Mouse (Mus musculus): ENCODE results near the gene Tgif1. TPM values are rescaled to one million over a fixed set of nuclear protein-coding genes. Genes with fewer than 3 reads are reported as not detected.
A peak's percentile ranks its signal among the peaks of the same experiment; 100 is the strongest.

The Tgif1 gene
- polyA plus RNA-seq, 1 experiment from 2014 or later = 58.9 TPM

GRCm38 (mm10) chr17:70864645-70865044 is 11.3 kb upstream of the Tgif1 start:
- H3K4me2 ChIP-seq (replicated peaks) = no peak overlapping the region
- H3K4me3 ChIP-seq = no peak overlapping the region
- H3K9me3 ChIP-seq = no peaks in the 10 kb centered on the region
- H3K9ac ChIP-seq (replicated peaks) = no peak overlapping the region
- no peaks in the 10 kb centered on the region for H3K4me1 ChIP-seq
- 0 out of 2 replicates have a peak, but pooled peaks cover 4% of the 10 kb centered on the region for H3K36me3 ChIP-seq
- WGBS = 83% methylated on average over 3 of the region's 3 CpGs
- H3K27ac ChIP-seq (replicated peaks) = no peak overlapping the region
- H3K27me3 ChIP-seq = no peaks in the 10 kb centered on the region
- ATAC-seq (ENCODE audit: low FRiP score, low read depth) = no peak

- Histone ChIP-seq H3K27me3 (no peaks in the 10 kb centered on the region), H3K4me3 (no peak overlapping the region), H3K36me3 (0 out of 2 replicates have a peak, but pooled peaks cover 4% of the 10 kb centered on the region)
Measured at GRCm38 (mm10) chr17:70864117-70864516, 10.8 kb upstream of the Tgif1 start.

GRCm38 (mm10) chr17:70858814-70859213 is 5.5 kb upstream of the Tgif1 start:
- no peak for ATAC-seq (ENCODE audit: low FRiP score, low read depth)
- no peak overlapping the region for H3K27ac ChIP-seq (replicated peaks)
- 0 out of 2 replicates have a peak, but pooled peaks cover 4% of the 10 kb centered on the region for H3K4me1 ChIP-seq
- H3K4me3 ChIP-seq = no peak overlapping the region
- H3K36me3 ChIP-seq = 0 out of 2 replicates have a peak, but pooled peaks cover 4% of the 10 kb centered on the region
- 88% methylated on average over 4 of the region's 4 CpGs for WGBS
- no peak overlapping the region for H3K4me2 ChIP-seq (replicated peaks)
- H3K27me3 ChIP-seq = peaks cover 6% of the 10 kb centered on the region; the same call in 1 of the 2 replicates
- H3K9me3 ChIP-seq = no peaks in the 10 kb centered on the region
- no peak overlapping the region for H3K9ac ChIP-seq (replicated peaks)

More at GRCm38 (mm10) chr17:70864117-70864516, 10.8 kb upstream of the Tgif1 start:
- Histone ChIP-seq H3K27ac (replicated peaks) (no peak overlapping the region), H3K4me1 (no peaks in the 10 kb centered on the region), H3K9ac (replicated peaks) (no peak overlapping the region), H3K9me3 (no peaks in the 10 kb centered on the region), H3K4me2 (replicated peaks) (no peak overlapping the region)
- 96% methylated on average over 8 of the region's 8 CpGs for WGBS
- no peak for ATAC-seq (ENCODE audit: low FRiP score, low read depth)

- Histone ChIP-seq H3K27ac (replicated peaks) (no peak overlapping the region), H3K4me2 (replicated peaks) (no peak overlapping the region), H3K27me3 (peaks cover 6% of the 10 kb centered on the region; the same call in 1 of the 2 replicates), H3K9me3 (no peaks in the 10 kb centered on the region), H3K4me1 (0 out of 2 replicates have a peak, but pooled peaks cover 4% of the 10 kb centered on the region), H3K4me3 (no peak overlapping the region), H3K36me3 (no peaks in the 10 kb centered on the region), H3K9ac (replicated peaks) (no peak overlapping the region)
- 87% methylated on average over 12 of the region's 12 CpGs for WGBS
- ATAC-seq (ENCODE audit: low FRiP score, low read depth) = no peak
Measured at GRCm38 (mm10) chr17:70856871-70857415, 3.6 kb upstream of the Tgif1 start.

- Histone ChIP-seq H3K27ac (replicated peaks) (0 out of 2 replicates have a peak overlapping the region, but pooled peaks have one; percentile 89), H3K9me3 (no peaks in the 10 kb centered on the region), H3K4me2 (replicated peaks) (peak overlapping the region; percentile 90), H3K27me3 (peaks cover 17% of the 10 kb centered on the region; the same call in 1 of the 2 replicates), H3K4me3 (peak overlapping the region; percentile 70), H3K4me1 (peaks cover 22% of the 10 kb centered on the region; the same call in 1 of the 2 replicates), H3K36me3 (no peaks in the 10 kb centered on the region), H3K9ac (replicated peaks) (peak overlapping the region; percentile 90; the same call in 1 of the 2 replicates)
- no peak for ATAC-seq (ENCODE audit: low FRiP score, low read depth)
- 23% methylated on average over 6 of the region's 6 CpGs for WGBS
Measured at GRCm38 (mm10) chr17:70854021-70854420, 675 bp upstream of the Tgif1 start.

GRCm38 (mm10) chr17:70852686-70853386 is 510 bp downstream of the Tgif1 start:
- peak overlapping the region; percentile 90 for H3K9ac ChIP-seq (replicated peaks)
- H3K36me3 ChIP-seq = no peaks in the 10 kb centered on the region
- H3K9me3 ChIP-seq = no peaks in the 10 kb centered on the region
- H3K4me1 ChIP-seq = peaks cover 33% of the 10 kb centered on the region
- under 1% methylated on average over 51 of the region's 51 CpGs for WGBS
- peak overlapping the region; percentile 89 for H3K27ac ChIP-seq (replicated peaks)
- ATAC-seq (ENCODE audit: low FRiP score, low read depth) = peak; percentile 55
- H3K4me2 ChIP-seq (replicated peaks) = peak overlapping the region; percentile 90
- peak overlapping the region; percentile 70 for H3K4me3 ChIP-seq
- peaks cover 17% of the 10 kb centered on the region; the same call in 1 of the 2 replicates for H3K27me3 ChIP-seq

GRCm38 (mm10) chr17:70852011-70852685 is 1.2 kb downstream of the Tgif1 start:
- Histone ChIP-seq H3K27me3 (peaks cover 17% of the 10 kb centered on the region; the same call in 1 of the 2 replicates), H3K4me2 (replicated peaks) (peak overlapping the region; percentile 90), H3K9me3 (no peaks in the 10 kb centered on the region), H3K36me3 (no peaks in the 10 kb centered on the region), H3K4me3 (peak overlapping the region; percentile 70), H3K4me1 (peaks cover 37% of the 10 kb centered on the region), H3K27ac (replicated peaks) (peak overlapping the region; percentile 91), H3K9ac (replicated peaks) (peak overlapping the region; percentile 90)
- WGBS = under 1% methylated on average over 29 of the region's 29 CpGs
- ATAC-seq (ENCODE audit: low FRiP score, low read depth) = no peak

GRCm38 (mm10) chr17:70850996-70851991 is 2.1 kb downstream of the Tgif1 start:
- H3K4me3 ChIP-seq = peak overlapping the region; percentile 70
- peaks cover 37% of the 10 kb centered on the region for H3K4me1 ChIP-seq
- WGBS = under 1% methylated on average over 50 of the region's 54 CpGs
- peak overlapping the region; percentile 91 for H3K27ac ChIP-seq (replicated peaks)
- peak; percentile 55 for ATAC-seq (ENCODE audit: low FRiP score, low read depth)
- peak overlapping the region; percentile 90 for H3K4me2 ChIP-seq (replicated peaks)
- H3K27me3 ChIP-seq = peaks cover 17% of the 10 kb centered on the region; the same call in 1 of the 2 replicates
- H3K36me3 ChIP-seq = 0 out of 2 replicates have a peak, but pooled peaks cover under 1% of the 10 kb centered on the region
- peak overlapping the region; percentile 73 for H3K9ac ChIP-seq (replicated peaks)
- H3K9me3 ChIP-seq = no peaks in the 10 kb centered on the region

- Histone ChIP-seq H3K4me3 (peak overlapping the region; percentile 70), H3K4me2 (replicated peaks) (peak overlapping the region; percentile 90), H3K9me3 (no peaks in the 10 kb centered on the region), H3K4me1 (peaks cover 37% of the 10 kb centered on the region), H3K27ac (replicated peaks) (peak overlapping the region; percentile 91), H3K27me3 (peaks cover 17% of the 10 kb centered on the region; the same call in 1 of the 2 replicates), H3K9ac (replicated peaks) (peak overlapping the region; percentile 73), H3K36me3 (peaks cover 10% of the 10 kb centered on the region; the same call in 1 of the 2 replicates)
- under 1% methylated on average over 40 of the region's 40 CpGs for WGBS
- ATAC-seq (ENCODE audit: low FRiP score, low read depth) = peak; percentile 16
Measured at GRCm38 (mm10) chr17:70850233-70850995, 2.9 kb downstream of the Tgif1 start.

- Histone ChIP-seq H3K27ac (replicated peaks) (peak overlapping the region; percentile 91), H3K9me3 (no peaks in the 10 kb centered on the region), H3K4me1 (peaks cover 37% of the 10 kb centered on the region), H3K4me2 (replicated peaks) (peak overlapping the region; percentile 90), H3K9ac (replicated peaks) (peak overlapping the region; percentile 73), H3K36me3 (peaks cover 13% of the 10 kb centered on the region), H3K27me3 (peaks cover 17% of the 10 kb centered on the region; the same call in 1 of the 2 replicates), H3K4me3 (peak overlapping the region; percentile 70)
- no peak for ATAC-seq (ENCODE audit: low FRiP score, low read depth)
- under 1% methylated on average over 33 of the region's 33 CpGs for WGBS
Measured at GRCm38 (mm10) chr17:70849399-70850232, 3.7 kb downstream of the Tgif1 start.
